Mouse (Mus musculus): ENCODE measurements around the gene Tmem106a. TPM values are rescaled to one million over a fixed set of nuclear protein-coding genes. Genes with fewer than 3 reads are reported as not detected.
"Not testable (repeated sequence)": the region's sequence is repeated elsewhere in the genome, so short reads cannot be mapped to it uniquely, and the experiment has no call there.

Gene Tmem106a
- total RNA-seq, 2 experiments from 2014 or later: 1.3 to 1.9 TPM

GRCm38 (mm10) chr11:101568421-101568820 is 13.6 kb upstream of the Tmem106a start:
- intact Hi-C loops (cut with DNase I): loop anchor here (5.0 kb wide), 1 partner anchor 189 kb away; no protein-coding TSS in a partner anchor
- Histone ChIP-seq H3K27ac (no peak overlapping the region), H3K4me3 (no peak overlapping the region)
- DNase-seq (ENCODE audit: extremely low spot score in 1 of 2, low spot score in 2 of 2): no peak
- TF ChIP-seq CTCF (IDR thresholded peaks at IDR 0.05): no peak

- peak; percentile 38 for TF ChIP-seq CTCF (IDR thresholded peaks at IDR 0.05)
These were observed 5.9 kb upstream of the Tmem106a start for GRCm38 (mm10) chr11:101576116-101576515.

GRCm38 (mm10) chr11:101581081-101581764 is 819 bp upstream of the Tmem106a start:
- Histone ChIP-seq H3K27ac (no peak overlapping the region), H3K4me3 (no peak overlapping the region)
- intact Hi-C loops (cut with DNase I): no loop called here
- no peak for TF ChIP-seq CTCF (IDR thresholded peaks at IDR 0.05)
- DNase-seq (ENCODE audit: extremely low spot score in 1 of 2, low spot score in 2 of 2): no peak

More at GRCm38 (mm10) chr11:101576116-101576515, 5.9 kb upstream of the Tmem106a start:
- intact Hi-C loops (cut with DNase I): no loop called here
- H3K4me3 ChIP-seq: no peak overlapping the region
- no peak for DNase-seq (ENCODE audit: extremely low spot score in 1 of 2, low spot score in 2 of 2)
- H3K27ac ChIP-seq: no peak overlapping the region

- no peak for DNase-seq (ENCODE audit: extremely low spot score in 1 of 2, low spot score in 2 of 2)
- no peak overlapping the region for H3K27ac ChIP-seq
- no peak overlapping the region for H3K4me3 ChIP-seq
- no peak for TF ChIP-seq CTCF (IDR thresholded peaks at IDR 0.05)
- intact Hi-C loops (cut with DNase I): no loop called here
These were observed 1.2 kb downstream of the Tmem106a start for GRCm38 (mm10) chr11:101583205-101583604.

GRCm38 (mm10) chr11:101585031-101585430 is 3.0 kb downstream of the Tmem106a start:
- H3K27ac ChIP-seq; DNase-seq (ENCODE audit: extremely low spot score in 1 of 2, low spot score in 2 of 2); H3K4me3 ChIP-seq: not testable (repeated sequence)
- intact Hi-C loops (cut with DNase I): loop anchor here (5.0 kb wide), 1 partner anchor 147 kb away; the partner anchor contains the start of gene Dhx8

- intact Hi-C loops (cut with DNase I): loop anchor here (5.0 kb wide), 1 partner anchor 146 kb away; the partner anchor contains the start of gene Dhx8
These were observed 3.8 kb downstream of the Tmem106a start for GRCm38 (mm10) chr11:101585805-101586204.

GRCm38 (mm10) chr11:101587676-101588075 is 5.6 kb downstream of the Tmem106a start:
- intact Hi-C loops (cut with DNase I): loop anchor here (5.0 kb wide), 1 partner anchor 145 kb away; the partner anchor contains the start of gene Dhx8
- H3K4me3 ChIP-seq: no peak overlapping the region
- DNase-seq (ENCODE audit: extremely low spot score in 1 of 2, low spot score in 2 of 2): peak; percentile 26 to 50
- 0 out of 2 replicates have a peak overlapping the region, but pooled peaks have one; percentile 7 for H3K27ac ChIP-seq
- TF ChIP-seq CTCF (IDR thresholded peaks at IDR 0.05): no peak

More at GRCm38 (mm10) chr11:101585805-101586204, 3.8 kb downstream of the Tmem106a start:
- H3K4me3 ChIP-seq: no peak overlapping the region
- H3K27ac ChIP-seq: no peak overlapping the region
- TF ChIP-seq CTCF (IDR thresholded peaks at IDR 0.05): no peak
- DNase-seq (ENCODE audit: extremely low spot score in 1 of 2, low spot score in 2 of 2): no peak

- TF ChIP-seq CTCF (IDR thresholded peaks at IDR 0.05): no peak
- intact Hi-C loops (cut with DNase I): loop anchor here (5.0 kb wide), 1 partner anchor 143 kb away; the partner anchor contains the start of gene Dhx8
- no peak overlapping the region for H3K27ac ChIP-seq
- DNase-seq (ENCODE audit: extremely low spot score in 1 of 2, low spot score in 2 of 2): no peak
- no peak overlapping the region for H3K4me3 ChIP-seq
These were observed 6.8 kb downstream of the Tmem106a start for GRCm38 (mm10) chr11:101588868-101589267.

GRCm38 (mm10) chr11:101589444-101589843 is 7.4 kb downstream of the Tmem106a start:
- Histone ChIP-seq H3K27ac (no peak overlapping the region), H3K4me3 (no peak overlapping the region)
- TF ChIP-seq CTCF (IDR thresholded peaks at IDR 0.05): no peak; the same call in none of the 2 replicates
- intact Hi-C loops (cut with DNase I): loop anchor here (5.0 kb wide), 1 partner anchor 143 kb away; the partner anchor contains the start of gene Dhx8
- DNase-seq (ENCODE audit: extremely low spot score in 1 of 2, low spot score in 2 of 2): peak; percentile 20 to 56

- Histone ChIP-seq H3K27ac (no peak overlapping the region), H3K4me3 (no peak overlapping the region)
- no peak for TF ChIP-seq CTCF (IDR thresholded peaks at IDR 0.05)
- no peak for DNase-seq (ENCODE audit: extremely low spot score in 1 of 2, low spot score in 2 of 2)
- intact Hi-C loops (cut with DNase I): loop anchor here (5.0 kb wide), 1 partner anchor 142 kb away; the partner anchor contains the start of gene Dhx8
These were observed 8.1 kb downstream of the Tmem106a start for GRCm38 (mm10) chr11:101589989-101590624.

- Histone ChIP-seq H3K27ac (no peak within 1 kb of the TSS), H3K4me3 (no peak within 1 kb of the TSS)
- intact Hi-C loops (cut with DNase I): no loop called here
- DNase-seq (ENCODE audit: extremely low spot score in 1 of 2, low spot score in 2 of 2): no peak
- TF ChIP-seq CTCF (IDR thresholded peaks at IDR 0.05): no peak
These were observed 17.1 kb downstream of the Tmem106a start, which contains the start of gene Gm11634 for GRCm38 (mm10) chr11:101599156-101599555. Gm11634 (minus strand) TSS chr11:101599256.

GRCm38 (mm10) chr11:101602491-101602890 is 20.4 kb downstream of the Tmem106a start:
- Histone ChIP-seq H3K4me3 (no peak overlapping the region), H3K27ac (no peak overlapping the region)
- no peak for TF ChIP-seq CTCF (IDR thresholded peaks at IDR 0.05)
- DNase-seq (ENCODE audit: extremely low spot score in 1 of 2, low spot score in 2 of 2): no peak
- intact Hi-C loops (cut with DNase I): no loop called here

All from left cerebral cortex, adult 2 months (tissue).